Mouse (Mus musculus) lung, postnatal 0 days (tissue): ENCODE results near the gene Lias. TPM values are rescaled to one million over a fixed set of nuclear protein-coding genes. Genes with fewer than 3 reads are reported as not detected.

Experiments
- ATAC-seq: fragments of 200-750 bp; cut with Nextera tagmentation; 2 replicates; pipeline ENCODE4 v1.8.0; 2017; ENCODE audit warnings: moderate library complexity
- DNase-seq: peaks from one replicate; pipeline ENCODE4 v3.0.0-alpha.2; 2016; ENCODE audit warnings: low spot score
- H3K27ac ChIP-seq: fragments of 300-500 bp; sonication (generic); 2 replicates; pipeline ENCODE4 v1.5.1; 2014; ENCODE audit warnings: antibody characterized with exemption, mild to moderate bottlenecking, low read length, mixed read lengths
- H3K27me3 ChIP-seq: fragments of 300-500 bp; sonication (generic); replicated peaks from 2 replicates; pipeline ENCODE4 v1.6.1; 2014; ENCODE audit warnings: low read length, mixed read lengths; ENCODE audit not compliant: insufficient read depth
- H3K36me3 ChIP-seq: fragments of 300-500 bp; sonication (generic); 2 replicates; pipeline ENCODE4 v1.6.1; 2014; ENCODE audit warnings: low read length, mixed read lengths; ENCODE audit not compliant: insufficient read depth
- H3K4me1 ChIP-seq: fragments of 300-500 bp; sonication (generic); 2 replicates; pipeline ENCODE4 v1.6.1; 2014; ENCODE audit warnings: antibody characterized with exemption, low read depth, low read length, mixed read lengths; ENCODE audit not compliant: insufficient read depth
- H3K4me2 ChIP-seq: fragments of 300-500 bp; sonication (generic); replicated peaks from 2 replicates; pipeline ENCODE4 v1.6.1; 2014; ENCODE audit warnings: low read depth, mild to moderate bottlenecking, low read length, moderate library complexity, mixed read lengths
- H3K4me3 ChIP-seq: fragments of 300-500 bp; sonication (generic); 2 replicates; pipeline ENCODE4 v1.5.1; 2014; ENCODE audit warnings: low read depth, low read length
- H3K9ac ChIP-seq: fragments of 300-500 bp; sonication (generic); replicated peaks from 2 replicates; pipeline ENCODE4 v1.6.1; 2014; ENCODE audit warnings: low read depth, mild to moderate bottlenecking
- H3K9me3 ChIP-seq: fragments of 300-500 bp; sonication (generic); 2 replicates; pipeline ENCODE4 v1.6.1; 2016; ENCODE audit warnings: low read length, mixed read lengths
- CTCF ChIP-seq: IDR thresholded peaks from 2 replicates; pipeline ENCODE4 v1.5.1; 2016; ENCODE audit warnings: antibody characterized with exemption, mild to moderate bottlenecking
- EP300 ChIP-seq: IDR thresholded peaks from 2 replicates; pipeline ENCODE4 v1.6.1; 2016; ENCODE audit warnings: antibody characterized with exemption, mild to moderate bottlenecking, control low read depth
- WGBS: fragments of 180-500 bp; shearing (Covaris S2); extraction: QIAGEN DNeasy Blood & Tissue Kit; methylation state at CpG from one replicate; pipeline ENCODE4 v1.1.7; 2014; 5-methylcytosine and 5-hydroxymethylcytosine counted together
- polyA plus RNA-seq: library from polyadenylated mRNA; unstranded; fragments of >200 nt; fragmentation: Nextera tagmentation; extraction: Ambion mirVana; gene quantifications from 2 replicates; pipeline ENCODE4 v1.2.1, GENCODE M21; 2015

The Lias gene
- polyA plus RNA-seq, 1 experiment from 2014 or later, result 42.8 TPM

DNA sequence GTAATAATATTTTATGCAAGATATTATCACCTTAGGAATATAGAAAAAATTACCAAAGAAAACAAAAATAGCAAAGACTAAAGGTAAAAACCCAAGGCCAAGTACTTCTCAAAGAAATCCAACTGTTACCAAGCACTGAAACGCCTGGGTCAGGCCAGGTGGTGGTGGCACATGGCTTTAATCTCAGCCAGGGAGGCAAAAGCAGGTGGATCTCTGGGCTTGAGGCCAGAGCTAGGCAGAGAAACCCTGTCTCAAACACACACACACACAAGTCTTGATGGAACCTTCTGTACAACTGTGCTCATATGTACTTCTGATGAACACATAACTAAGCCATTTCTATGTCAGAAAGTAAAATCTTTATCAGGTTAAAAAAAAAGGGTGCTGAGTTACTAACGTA lies 56.5 kb downstream of the Lias start:
- ATAC-seq, result no peak
- H3K36me3 ChIP-seq, result peaks cover 7% of the 10 kb centered on the region; the same call in 1 of the 2 replicates
- DNase-seq, result no peak
- no peak overlapping the region for H3K9ac ChIP-seq
- H3K9me3 ChIP-seq, result no peaks in the 10 kb centered on the region
- TF ChIP-seq CTCF (no peak), EP300 (no peak)
- no peaks in the 10 kb centered on the region for H3K27me3 ChIP-seq
- H3K4me2 ChIP-seq, result no peak overlapping the region
- H3K27ac ChIP-seq, result no peak overlapping the region
- H3K4me3 ChIP-seq, result no peak overlapping the region
- 82% methylated on average over 2 of the region's 2 CpGs for WGBS
- H3K4me1 ChIP-seq, result no peaks in the 10 kb centered on the region

DNA sequence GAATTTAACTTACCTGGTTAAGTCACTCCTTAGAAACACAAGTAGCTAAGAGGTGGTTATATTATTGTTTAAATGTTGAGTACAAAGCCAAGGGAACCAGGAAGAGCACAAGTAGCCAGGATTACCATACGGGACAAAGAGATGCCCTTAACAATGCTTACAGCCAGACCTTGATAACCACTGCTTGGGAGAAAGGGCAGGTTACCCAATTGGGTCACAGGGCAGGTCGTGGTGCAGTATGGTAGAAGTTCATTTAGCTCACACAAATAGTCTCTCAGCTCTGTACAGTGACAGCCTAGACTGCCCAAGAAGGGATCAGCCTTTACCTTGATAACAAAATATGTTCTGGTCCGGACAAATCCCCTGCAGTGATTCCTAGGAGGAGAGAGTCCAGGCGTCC lies 57.6 kb downstream of the Lias start:
- 68% methylated on average over 4 of the region's 4 CpGs for WGBS
- no peak overlapping the region for H3K4me3 ChIP-seq
- no peaks in the 10 kb centered on the region for H3K4me1 ChIP-seq
- TF ChIP-seq EP300, result no peak
- no peak for TF ChIP-seq CTCF
- no peak overlapping the region for H3K4me2 ChIP-seq
- H3K27ac ChIP-seq, result no peak overlapping the region
- no peak overlapping the region for H3K9ac ChIP-seq
- H3K36me3 ChIP-seq, result peaks cover 7% of the 10 kb centered on the region; the same call in 1 of the 2 replicates
- H3K9me3 ChIP-seq, result no peaks in the 10 kb centered on the region
- no peaks in the 10 kb centered on the region for H3K27me3 ChIP-seq
- ATAC-seq, result no peak
- no peak for DNase-seq

DNA sequence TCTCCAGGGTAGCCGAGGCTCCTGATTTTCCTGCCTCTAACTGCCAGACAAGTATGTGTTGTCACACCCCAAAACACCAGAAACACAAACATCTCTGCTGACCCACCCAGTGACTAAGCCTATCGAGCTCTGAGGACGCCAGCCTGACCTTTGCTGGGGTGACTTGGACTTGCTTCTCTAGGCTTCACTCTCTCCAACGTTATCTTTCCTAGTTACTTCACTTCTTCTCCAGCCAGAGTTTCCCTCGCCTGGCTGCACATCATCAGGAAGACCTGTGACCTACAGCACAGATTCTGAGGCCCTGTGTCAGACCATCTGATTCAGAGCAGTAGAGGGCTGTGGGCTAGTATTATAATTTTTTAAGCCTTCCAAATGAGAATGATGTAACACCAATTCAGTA lies 63.5 kb downstream of the Lias start:
- ATAC-seq (peak; percentile 43), DNase-seq (peak; percentile 73)
- no peaks in the 10 kb centered on the region for H3K27me3 ChIP-seq
- WGBS, result 23% methylated on average over 5 of the region's 5 CpGs
- H3K4me3 ChIP-seq, result no peak overlapping the region
- no peak for TF ChIP-seq EP300
- no peak for TF ChIP-seq CTCF
- H3K4me2 ChIP-seq, result no peak overlapping the region
- no peaks in the 10 kb centered on the region for H3K9me3 ChIP-seq
- H3K36me3 ChIP-seq, result peaks cover 5% of the 10 kb centered on the region; the same call in 1 of the 2 replicates
- peaks cover 4% of the 10 kb centered on the region; the same call in 1 of the 2 replicates for H3K4me1 ChIP-seq
- H3K9ac ChIP-seq, result no peak overlapping the region
- H3K27ac ChIP-seq, result peak overlapping the region; percentile 38; the same call in 1 of the 2 replicates

DNA sequence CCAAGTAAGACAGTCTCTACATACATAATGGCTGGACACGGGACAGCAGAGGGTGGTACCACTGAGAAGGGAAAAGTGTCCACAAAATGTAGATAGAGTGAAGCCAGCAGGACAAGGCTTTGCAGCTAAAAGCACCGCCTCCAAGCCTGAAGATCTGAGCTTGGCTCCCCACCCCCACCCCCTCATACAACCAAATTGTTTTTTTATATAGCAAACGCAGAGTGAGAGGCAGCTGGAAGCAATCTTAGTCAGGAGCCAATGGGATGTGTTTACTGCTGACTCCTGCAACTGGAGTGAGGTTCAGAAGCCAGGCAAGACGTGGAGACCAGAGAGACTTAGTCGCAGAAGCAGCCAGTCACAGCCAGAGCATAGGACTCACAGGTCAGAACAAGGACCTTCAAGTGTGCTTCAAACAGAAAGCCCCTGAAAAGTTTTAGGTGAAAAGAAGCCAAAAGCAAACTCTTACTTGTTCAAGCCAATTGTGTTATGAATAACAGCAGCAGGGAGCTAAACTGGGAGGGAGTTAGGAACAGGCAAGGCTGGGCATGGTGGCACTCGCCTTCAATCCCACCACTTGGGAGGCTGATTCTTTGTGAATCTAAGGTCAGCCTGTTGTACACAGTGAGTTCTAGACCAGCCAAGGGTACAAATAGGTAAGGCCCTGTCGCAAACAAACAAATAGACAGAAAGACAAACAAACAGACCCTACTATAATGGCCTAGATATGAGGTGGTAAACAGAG lies 66.0 kb downstream of the Lias start:
- no peaks in the 10 kb centered on the region for H3K36me3 ChIP-seq
- no peak for TF ChIP-seq EP300
- no peak for TF ChIP-seq CTCF
- 34% methylated on average over 7 of the region's 7 CpGs for WGBS
- H3K27ac ChIP-seq, result peak overlapping the region; percentile 84
- no peak overlapping the region for H3K4me3 ChIP-seq
- no peak overlapping the region for H3K9ac ChIP-seq
- H3K4me2 ChIP-seq, result no peak overlapping the region
- peak; percentile 91 for DNase-seq
- H3K27me3 ChIP-seq, result no peaks in the 10 kb centered on the region
- H3K4me1 ChIP-seq, result peaks cover 4% of the 10 kb centered on the region; the same call in 1 of the 2 replicates
- peak; percentile 89 for ATAC-seq
- H3K9me3 ChIP-seq, result no peaks in the 10 kb centered on the region

DNA sequence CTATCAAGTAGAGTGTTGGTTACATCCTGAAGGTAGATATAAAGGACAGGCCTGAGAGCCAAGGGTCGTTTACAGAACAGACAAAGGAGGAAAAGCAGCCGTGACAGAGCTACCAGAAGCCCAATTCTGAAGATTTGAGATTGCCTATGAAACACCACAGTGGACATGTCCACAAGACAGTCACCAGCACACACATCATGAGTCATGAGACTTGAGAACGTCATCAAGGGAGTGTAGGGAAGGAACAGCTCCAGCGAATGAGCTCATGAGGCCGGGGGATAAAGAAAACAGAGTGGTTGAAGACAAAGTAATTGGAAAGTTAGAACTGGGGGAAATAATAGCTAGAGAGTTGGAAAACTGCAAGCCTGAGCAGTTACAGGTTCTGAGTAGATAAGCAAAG lies 66.5 kb downstream of the Lias start:
- no peaks in the 10 kb centered on the region for H3K27me3 ChIP-seq
- 47% methylated on average over 5 of the region's 5 CpGs for WGBS
- no peaks in the 10 kb centered on the region for H3K36me3 ChIP-seq
- H3K9ac ChIP-seq, result no peak overlapping the region
- TF ChIP-seq CTCF (no peak), EP300 (no peak)
- ATAC-seq (peak; percentile 52), DNase-seq (peak; percentile 73)
- no peak overlapping the region for H3K4me3 ChIP-seq
- peaks cover 4% of the 10 kb centered on the region; the same call in 1 of the 2 replicates for H3K4me1 ChIP-seq
- peak overlapping the region; percentile 84 for H3K27ac ChIP-seq
- H3K9me3 ChIP-seq, result no peaks in the 10 kb centered on the region
- H3K4me2 ChIP-seq, result no peak overlapping the region

DNA sequence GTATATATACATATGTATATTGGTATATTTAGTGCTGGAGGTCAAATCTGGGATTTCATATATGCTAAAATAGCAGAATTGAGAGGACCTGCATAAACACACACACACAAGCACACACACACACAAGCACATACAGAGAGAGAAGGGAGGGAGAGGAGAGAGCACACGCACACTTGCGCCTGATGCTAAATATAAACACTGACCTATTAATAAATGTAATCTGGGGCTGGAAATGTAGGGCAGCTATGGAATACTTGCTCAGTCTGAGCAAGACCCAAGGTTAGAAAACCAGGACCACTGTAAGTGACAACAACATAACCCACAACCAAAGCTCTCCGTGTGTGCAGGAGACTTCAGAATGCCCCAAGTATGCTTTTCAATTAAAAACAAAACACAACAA lies 68.2 kb downstream of the Lias start:
- H3K9me3 ChIP-seq, result no peaks in the 10 kb centered on the region
- H3K9ac ChIP-seq, result no peak overlapping the region
- H3K4me3 ChIP-seq, result no peak overlapping the region
- no peaks in the 10 kb centered on the region for H3K36me3 ChIP-seq
- DNase-seq (no peak), ATAC-seq (no peak)
- H3K4me2 ChIP-seq, result no peak overlapping the region
- no peaks in the 10 kb centered on the region for H3K27me3 ChIP-seq
- H3K27ac ChIP-seq, result no peak overlapping the region
- H3K4me1 ChIP-seq, result peaks cover 4% of the 10 kb centered on the region; the same call in 1 of the 2 replicates
- TF ChIP-seq EP300 (no peak), CTCF (no peak)
- WGBS, result 60% methylated on average over 3 of the region's 3 CpGs

Other genes with a start within 250 kb of the Lias start
- gene Wdr19, start 191.8 kb upstream of the Lias start, polyA plus RNA-seq, result 8.6 and 9.3 TPM in 2 replicates
- 34.8 and 37.7 TPM in 2 replicates for gene Rfc1, start 55.8 kb upstream of the Lias start, polyA plus RNA-seq
- 0.04 TPM in 1 of 2 replicates, not detected in the other for gene Klb, start 43.2 kb upstream of the Lias start, polyA plus RNA-seq
- gene Rpl9, start 53 bp upstream of the Lias start, polyA plus RNA-seq, result 798 and 851 TPM in 2 replicates
- gene Ugdh, start 44.5 kb downstream of the Lias start, polyA plus RNA-seq, result 71.9 and 77.3 TPM in 2 replicates
- gene Gm43552, start 101.3 kb downstream of the Lias start, polyA plus RNA-seq, result not detected in 2 replicates
- gene Smim14, start 145.7 kb downstream of the Lias start, polyA plus RNA-seq, result 249 and 251 TPM in 2 replicates
- gene Ube2k, start 145.7 kb downstream of the Lias start, polyA plus RNA-seq, result 99.8 and 102 TPM in 2 replicates